Mouse (Mus musculus): ENCODE results near the gene Faap100.

DNA sequence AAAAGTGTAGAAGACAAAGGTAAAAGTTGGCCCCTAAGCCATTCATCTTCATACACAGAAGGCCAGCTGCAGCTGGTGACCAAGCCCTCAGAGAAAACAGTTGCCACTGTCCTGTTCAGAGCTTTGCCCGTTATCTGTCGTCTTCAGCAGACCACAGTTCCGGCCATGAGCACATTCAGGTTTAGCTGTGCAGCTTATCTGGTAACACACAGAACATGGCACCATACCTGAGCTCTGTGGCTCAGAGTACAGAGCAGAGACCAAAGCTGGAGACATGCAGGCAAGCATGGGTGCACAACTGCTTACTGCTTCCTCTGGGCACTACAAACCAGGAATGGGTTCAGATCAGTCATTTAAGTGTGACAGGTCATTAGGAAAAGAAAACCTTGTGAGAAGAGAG is 27.3 kb upstream of the Faap100 start:
- TF ChIP-seq CTCF (conservative IDR thresholded peaks at IDR 0.05 in 1 of 2, IDR thresholded peaks at IDR 0.05 in 1 of 2; ENCODE audit: low read depth in 2 of 2, low read length in 2 of 2) (no peak), MYC (IDR thresholded peaks at IDR 0.05; ENCODE audit: low read depth, low read length) (no peak), POLR2A (IDR thresholded peaks at IDR 0.05; ENCODE audit: low read depth, low read length) (no peak), BHLHE40 (IDR thresholded peaks at IDR 0.05; ENCODE audit: low read depth, low read length) (no peak), MAFK (IDR thresholded peaks at IDR 0.05; ENCODE audit: insufficient replicate concordance, low read length) (no peak), ZNF384 (IDR thresholded peaks at IDR 0.05; ENCODE audit: low read depth, low read length) (no peak), SIN3A (IDR thresholded peaks at IDR 0.05; ENCODE audit: low read length) (no peak), MAX (IDR thresholded peaks at IDR 0.05; ENCODE audit: low read length) (no peak), EP300 (IDR thresholded peaks at IDR 0.05; ENCODE audit: low read length) (no peak)
